Comparison of ENCODE assay signal across 22 mouse cellular contexts in genomic region chr13:51905270-51905669, GRCm38 (mm10). TPM values are rescaled to one million over a fixed set of nuclear protein-coding genes. Genes with fewer than 3 reads are reported as not detected.
DNase-seq lines count a peak whose midpoint lies in the region; ATAC-seq and TF ChIP-seq lines count a peak whose summit lies in the region.
"Had no signal": no experiment of that assay in that cellular context is flagged by ENCODE, and none has a peak within 500 bp of the region (broad histone marks: within the 10 kb centered on the region; RNA-seq: fewer than 3 reads in every experiment).

No protein-coding gene starts in this region.

- no peaks in the 10 kb centered on the region for H3K9me3 ChIP-seq in embryonic facial prominence, embryonic 15.5 days (replicated peaks)
- no peaks in the 10 kb centered on the region for H3K9me3 ChIP-seq in embryonic facial prominence, embryonic 10.5 days
- no peaks in the 10 kb centered on the region for H3K9me3 ChIP-seq in kidney, postnatal 0 days (replicated peaks; ENCODE audit: low read length)
- no peaks in the 10 kb centered on the region for H3K9me3 ChIP-seq in stomach, embryonic 16.5 days (replicated peaks; ENCODE audit: control insufficient read depth, low read length)
- H3K9me3 ChIP-seq: embryonic facial prominence, embryonic 12.5 days; forebrain, embryonic 12.5 days; G1E; heart, embryonic 12.5 days; hindbrain, embryonic 12.5 days had no signal

- whole genome bisulfite sequencing in embryonic facial prominence, embryonic 15.5 days, result 78% methylated on average over 5 of the region's 5 CpGs
- WGBS in embryonic facial prominence, embryonic 10.5 days, result 78% methylated on average over 5 of the region's 5 CpGs
- 64% methylated on average over 5 of the region's 5 CpGs for WGBS in kidney, postnatal 0 days
- 80% methylated on average over 5 of the region's 5 CpGs for WGBS in stomach, embryonic 16.5 days

- H3K27me3 ChIP-seq in embryonic facial prominence, embryonic 15.5 days, result no peaks in the 10 kb centered on the region
- H3K27me3 ChIP-seq in embryonic facial prominence, embryonic 10.5 days (replicated peaks; ENCODE audit: low read depth, poor library complexity, severe bottlenecking), result peaks cover 51% of the 10 kb centered on the region
- no peaks in the 10 kb centered on the region for H3K27me3 ChIP-seq in kidney, postnatal 0 days (ENCODE audit: insufficient read depth, low read length)
- no peaks in the 10 kb centered on the region for H3K27me3 ChIP-seq in stomach, embryonic 16.5 days (ENCODE audit: control insufficient read depth, insufficient read depth, low read length)

- H3K4me3 ChIP-seq in embryonic facial prominence, embryonic 15.5 days (replicated peaks), result no peak overlapping the region
- H3K4me3 ChIP-seq in embryonic facial prominence, embryonic 10.5 days, result no peak overlapping the region
- H3K4me3 ChIP-seq in kidney, postnatal 0 days (replicated peaks; ENCODE audit: low read depth, low read length), result no peak overlapping the region
- no peak overlapping the region for H3K4me3 ChIP-seq in stomach, embryonic 16.5 days (replicated peaks; ENCODE audit: low read length)
- H3K4me3 ChIP-seq: embryonic facial prominence, embryonic 12.5 days; forebrain, embryonic 12.5 days; heart, embryonic 12.5 days; hindbrain, embryonic 12.5 days had no signal

- no peak for DNase-seq in embryonic facial prominence, embryonic 10.5 days (ENCODE audit: low spot score)
- no peak for DNase-seq in kidney, postnatal 0 days (ENCODE audit: low spot score)
- DNase-seq in kidney, postnatal 25 days, result no peak
- peak; percentile 30 for DNase-seq in R1 (ENCODE audit: low read depth, low spot score)
- no peak for DNase-seq in thymus, postnatal 4 days
- no peak for DNase-seq in adrenal gland, adult 2 months
- DNase-seq: adrenal gland, postnatal 25 days; cerebellum, adult 18-20 months; cerebellum, postnatal 14 days; embryo, embryonic 11 days; forebrain, postnatal 0 days; gastrocnemius, postnatal 14 days; heart, postnatal 36 days had no signal

- no peaks in the 10 kb centered on the region for H3K36me3 ChIP-seq in embryonic facial prominence, embryonic 15.5 days
- no peaks in the 10 kb centered on the region for H3K36me3 ChIP-seq in embryonic facial prominence, embryonic 10.5 days (replicated peaks)
- no peaks in the 10 kb centered on the region for H3K36me3 ChIP-seq in kidney, postnatal 0 days (ENCODE audit: insufficient read depth, low read length)
- H3K36me3 ChIP-seq in stomach, embryonic 16.5 days (ENCODE audit: control insufficient read depth, insufficient read depth, low read length), result no peaks in the 10 kb centered on the region
- H3K36me3 ChIP-seq: embryonic facial prominence, embryonic 12.5 days; forebrain, embryonic 12.5 days; G1E; heart, embryonic 12.5 days; hindbrain, embryonic 12.5 days had no signal

- H3K9ac ChIP-seq in embryonic facial prominence, embryonic 15.5 days, result no peak overlapping the region
- no peak overlapping the region for H3K9ac ChIP-seq in kidney, postnatal 0 days (ENCODE audit: low read depth, low read length)
- H3K9ac ChIP-seq in stomach, embryonic 16.5 days (ENCODE audit: low read length), result no peak overlapping the region
- H3K9ac ChIP-seq: embryonic facial prominence, embryonic 12.5 days; forebrain, embryonic 12.5 days; forebrain, postnatal 0 days; heart, embryonic 12.5 days; hindbrain, embryonic 12.5 days had no signal

- TF ChIP-seq CTCF in kidney, postnatal 0 days (IDR thresholded peaks at IDR 0.05; ENCODE audit: low read depth), result no peak

- H3K4me1 ChIP-seq in embryonic facial prominence, embryonic 15.5 days, result peaks cover 21% of the 10 kb centered on the region
- peaks cover 28% of the 10 kb centered on the region for H3K4me1 ChIP-seq in embryonic facial prominence, embryonic 10.5 days
- peaks cover 8% of the 10 kb centered on the region for H3K4me1 ChIP-seq in kidney, postnatal 0 days (replicated peaks; ENCODE audit: insufficient read depth, low read length)
- peaks cover 21% of the 10 kb centered on the region for H3K4me1 ChIP-seq in stomach, embryonic 16.5 days (ENCODE audit: control insufficient read depth, insufficient read depth, low read length)

- H3K27ac ChIP-seq in embryonic facial prominence, embryonic 15.5 days (replicated peaks), result 0 out of 2 replicates have a peak overlapping the region, but pooled peaks have one; percentile 31
- H3K27ac ChIP-seq in embryonic facial prominence, embryonic 10.5 days (replicated peaks), result no peak overlapping the region
- peak overlapping the region; percentile 36 for H3K27ac ChIP-seq in kidney, postnatal 0 days
- H3K27ac ChIP-seq in stomach, embryonic 16.5 days (ENCODE audit: low read length), result peak overlapping the region; percentile 84; the same call in 1 of the 2 replicates
- H3K27ac ChIP-seq: embryonic facial prominence, embryonic 12.5 days; forebrain, embryonic 12.5 days; hindbrain, embryonic 12.5 days; hindbrain, postnatal 0 days had no signal

- no peak for ATAC-seq in embryonic facial prominence, embryonic 15.5 days (ENCODE audit: insufficient number of reproducible peaks, low FRiP score, low TSS enrichment, low read depth)
- no peak for ATAC-seq in kidney, postnatal 0 days (replicated peaks; ENCODE audit: low FRiP score, low read depth)
- ATAC-seq in stomach, embryonic 16.5 days (ENCODE audit: insufficient read depth, low FRiP score), result no peak
- ATAC-seq: activated CD4-positive, CD25-positive, alpha-beta regulatory T cell, adult 4 months; forebrain, postnatal 0 days; hindbrain, postnatal 0 days had no signal

- H3K4me2 ChIP-seq in embryonic facial prominence, embryonic 15.5 days (replicated peaks), result no peak overlapping the region
- no peak overlapping the region for H3K4me2 ChIP-seq in kidney, postnatal 0 days (ENCODE audit: low read length)
- no peak overlapping the region for H3K4me2 ChIP-seq in stomach, embryonic 16.5 days (ENCODE audit: low read depth, low read length)
- H3K4me2 ChIP-seq: embryonic facial prominence, embryonic 12.5 days; forebrain, embryonic 12.5 days; heart, embryonic 12.5 days; hindbrain, embryonic 12.5 days had no signal

RNA-seq across cellular contexts. Expression of gene Gadd45g, which starts 58.8 kb away (rescaled TPM):
- 79.3 and 88.7 TPM in 2 replicates for polyA plus RNA-seq in embryonic facial prominence, embryonic 15.5 days (2015; fragmentation: Nextera tagmentation; extraction: Ambion mirVana)
- polyA plus RNA-seq in embryonic facial prominence, embryonic 10.5 days (2016; fragmentation: Nextera tagmentation; extraction: Ambion mirVana), result 61.5 and 75.2 TPM in 2 replicates
- 58.0 and 60.1 TPM in 2 replicates for polyA plus RNA-seq in kidney, postnatal 0 days (2015; fragmentation: Nextera tagmentation; extraction: Ambion mirVana)
- polyA plus RNA-seq in stomach, embryonic 16.5 days (2015; fragmentation: Nextera tagmentation; extraction: Ambion mirVana), result 41.4 and 44.0 TPM in 2 replicates
- 10 to 100 TPM; 41.0 to 57.6 TPM for total RNA-seq in adrenal gland, adult 2 months (2021)
- polyA plus RNA-seq in adrenal gland, adult 2 months (2012; rRNA removed), result 20.8 and 30.2 TPM in 2 replicates
